Mouse (Mus musculus) left cerebral cortex, postnatal 4 days (tissue): ENCODE measurements around the gene Gpr82. TPM values are rescaled to one million over a fixed set of nuclear protein-coding genes. Genes with fewer than 3 reads are reported as not detected.

Source experiments
- DNase-seq: peaks from one replicate; pipeline ENCODE4 v3.0.0-alpha.2; 2022
- intact Hi-C: fragments of 180-260 bp; cut with DNase I; formaldehyde crosslinking; loops from one replicate; pipeline ENCODE4 v1.15.1; 2025
- microRNA-seq: library from miRNA; unstranded; fragments of <30 nt; microRNA quantifications from one replicate; pipeline ENCODE4 v1.2.0, GENCODE M21; 2022
- total RNA-seq, 2 experiments: library from RNA; stranded (reverse); gene quantifications; 2 replicates each; pipeline ENCODE4 v1.2.3; 2021

Gene Gpr82
- total RNA-seq, 2 experiments from 2014 or later: not detected

DNA sequence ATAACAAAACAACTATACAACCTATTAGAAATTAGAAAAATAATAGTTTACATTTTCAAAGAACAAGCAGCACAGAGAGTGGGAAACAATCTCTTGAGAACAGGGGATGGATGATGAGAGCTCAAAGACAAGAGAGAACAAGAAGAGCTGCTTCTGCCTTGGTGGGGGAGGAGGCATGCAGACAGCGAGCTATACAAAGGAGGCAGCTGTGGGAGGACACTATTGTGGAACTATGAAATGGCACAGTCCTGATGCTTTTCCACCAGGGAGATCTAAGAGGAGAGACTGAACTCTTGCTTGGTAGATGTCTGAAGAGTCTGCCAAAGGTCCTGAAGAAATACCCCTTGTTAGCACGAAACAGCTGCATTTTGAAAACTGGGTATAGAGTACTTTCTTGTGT is 27.2 kb downstream of the Gpr82 start:
- intact Hi-C loops: no loop called here
- DNase-seq: no peak

- no peak for DNase-seq
- intact Hi-C loops: no loop called here
These were observed 30.7 kb downstream of the Gpr82 start for GRCm38 (mm10) chrX:13691865-13692264.

- intact Hi-C loops: no loop called here
- DNase-seq: no peak
These were observed 39.5 kb downstream of the Gpr82 start for GRCm38 (mm10) chrX:13700681-13701080.

GRCm38 (mm10) chrX:13705051-13705450 is 43.9 kb downstream of the Gpr82 start:
- intact Hi-C loops: no loop called here
- peak; percentile 28 for DNase-seq

DNA sequence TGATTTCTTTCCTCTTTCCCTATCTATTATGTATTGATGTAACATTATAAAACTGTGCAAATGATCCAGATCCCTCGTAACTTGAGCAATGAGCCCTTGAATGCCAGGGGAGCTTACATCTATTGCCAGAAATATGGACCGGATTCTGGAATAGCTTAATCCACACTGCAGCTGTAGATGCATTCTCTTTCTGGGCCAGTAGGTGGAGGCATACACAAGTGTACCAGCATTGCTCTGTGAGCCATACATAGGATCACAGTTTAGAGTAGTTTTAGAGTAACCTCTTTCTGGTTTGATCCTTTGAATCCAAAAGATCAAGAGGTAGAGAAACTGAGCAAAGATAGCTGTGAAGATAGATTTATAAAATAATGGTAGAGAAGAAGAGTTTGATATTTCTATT is 49.0 kb downstream of the Gpr82 start:
- intact Hi-C loops: no loop called here
- peak; percentile 42 for DNase-seq

Small RNAs within 50 kb of the gene (microRNA-seq; reads per million reads assigned to microRNA genes)
- gene Gm25246: not detected

Other genes starting within 250 kb of the Gpr82 start
- 1 to 10 TPM in 1 of 2 experiments, under 1 TPM in 1; 0.54 to 1.1 TPM for gene Nyx, start 195.3 kb upstream of the Gpr82 start, total RNA-seq
- 1 to 10 TPM; 4.0 to 4.1 TPM for gene Gpr34, start 29.3 kb upstream of the Gpr82 start, total RNA-seq
- gene Cask, start 190.0 kb downstream of the Gpr82 start, total RNA-seq: 100 to 1,000 TPM; 190 to 191 TPM